Mouse (Mus musculus): Measurements from ENCODE around the gene Btg2. TPM values are rescaled to one million over a fixed set of nuclear protein-coding genes. Genes with fewer than 3 reads are reported as not detected.

The Btg2 gene
- polyA plus RNA-seq, 1 experiment from 2014 or later: 38.6 TPM

DNA sequence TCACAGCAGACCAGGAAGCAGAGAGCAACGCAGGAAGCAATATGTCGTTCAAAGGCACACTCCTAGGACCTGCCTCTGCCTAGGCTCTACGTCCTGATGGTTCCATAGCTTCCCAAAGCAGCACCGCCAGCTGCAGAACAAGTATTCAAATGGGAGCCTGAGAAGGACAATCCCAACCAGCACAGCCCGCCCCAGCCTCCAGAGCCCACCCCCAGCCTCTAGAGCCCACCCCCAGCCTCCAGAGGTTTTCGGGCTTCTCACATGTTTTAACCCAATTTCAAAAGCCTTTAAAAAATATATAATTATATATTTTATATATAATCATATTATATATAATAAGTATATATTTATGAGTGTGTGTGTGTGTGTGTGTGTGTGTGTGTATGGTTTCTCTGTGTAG is 29.4 kb downstream of the Btg2 start:
- Histone ChIP-seq H3K9ac (ENCODE audit: low read depth, low read length) (no peak overlapping the region), H3K4me2 (no peak overlapping the region), H3K4me3 (ENCODE audit: low read depth, low read length) (no peak overlapping the region), H3K27me3 (replicated peaks; ENCODE audit: control insufficient read depth, insufficient read depth, low read length) (0 out of 2 replicates have a peak, but pooled peaks cover under 1% of the 10 kb centered on the region), H3K9me3 (ENCODE audit: control insufficient read depth, low read length) (no peaks in the 10 kb centered on the region), H3K27ac (ENCODE audit: low read depth, low read length) (no peak overlapping the region), H3K36me3 (ENCODE audit: control insufficient read depth, insufficient read depth, low read length) (no peaks in the 10 kb centered on the region), H3K4me1 (replicated peaks; ENCODE audit: control insufficient read depth, insufficient read depth, low read length) (peaks cover 10% of the 10 kb centered on the region)
- no peak for DNase-seq (ENCODE audit: low spot score)
- ATAC-seq (replicated peaks; ENCODE audit: low FRiP score): no peak
- 58% methylated on average over 6 of the region's 6 CpGs for WGBS

DNA sequence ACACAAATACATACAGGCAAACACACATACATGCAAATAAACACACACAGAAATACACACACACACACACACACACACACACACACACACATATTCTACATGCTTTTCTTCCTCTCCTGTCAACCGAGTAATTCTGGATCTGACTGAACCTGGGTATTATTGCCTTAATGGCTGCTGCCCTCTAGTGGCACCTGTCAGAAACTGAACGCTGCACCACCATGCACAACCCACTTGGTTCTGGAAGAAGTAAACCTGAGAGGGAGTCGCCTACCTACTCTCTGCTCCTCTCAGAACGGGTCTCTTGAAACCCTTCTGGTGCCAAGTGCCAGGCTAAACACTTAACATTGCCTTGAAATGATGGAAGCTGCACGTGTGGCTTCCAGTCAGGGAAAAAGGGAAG is 30.2 kb downstream of the Btg2 start:
- WGBS: 2% methylated on average over 5 of the region's 5 CpGs
- no peak overlapping the region for H3K9ac ChIP-seq (ENCODE audit: low read depth, low read length)
- H3K27ac ChIP-seq (ENCODE audit: low read depth, low read length): no peak overlapping the region
- no peak overlapping the region for H3K4me3 ChIP-seq (ENCODE audit: low read depth, low read length)
- no peaks in the 10 kb centered on the region for H3K36me3 ChIP-seq (ENCODE audit: control insufficient read depth, insufficient read depth, low read length)
- DNase-seq (ENCODE audit: low spot score): peak; percentile 61
- no peak overlapping the region for H3K4me2 ChIP-seq
- 0 out of 2 replicates have a peak, but pooled peaks cover 2% of the 10 kb centered on the region for H3K27me3 ChIP-seq (replicated peaks; ENCODE audit: control insufficient read depth, insufficient read depth, low read length)
- H3K9me3 ChIP-seq (ENCODE audit: control insufficient read depth, low read length): no peaks in the 10 kb centered on the region
- ATAC-seq (replicated peaks; ENCODE audit: low FRiP score): no peak
- H3K4me1 ChIP-seq (replicated peaks; ENCODE audit: control insufficient read depth, insufficient read depth, low read length): peaks cover 8% of the 10 kb centered on the region

DNA sequence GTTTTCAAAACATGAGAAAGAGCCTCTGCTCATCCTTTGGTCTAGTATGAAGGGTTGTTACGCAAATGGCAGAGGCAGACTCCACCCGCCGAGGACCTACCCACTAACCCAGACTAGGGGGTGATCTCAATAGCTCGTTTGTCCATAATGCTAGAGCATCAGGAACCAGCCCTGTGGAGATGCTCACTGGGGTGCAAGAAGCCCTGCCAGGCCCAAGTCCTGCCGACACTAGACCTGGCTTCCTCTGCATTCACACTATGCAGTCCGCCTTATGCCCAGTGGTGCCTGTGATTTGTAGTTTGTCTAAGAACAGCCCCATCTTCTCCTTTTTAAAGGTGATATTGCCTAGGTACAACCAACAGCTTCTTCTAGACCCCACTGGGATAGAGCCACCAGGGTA is 31.5 kb downstream of the Btg2 start:
- Histone ChIP-seq H3K4me2 (no peak overlapping the region), H3K4me1 (replicated peaks; ENCODE audit: control insufficient read depth, insufficient read depth, low read length) (peaks cover 5% of the 10 kb centered on the region), H3K36me3 (ENCODE audit: control insufficient read depth, insufficient read depth, low read length) (no peaks in the 10 kb centered on the region), H3K9ac (ENCODE audit: low read depth, low read length) (no peak overlapping the region), H3K4me3 (ENCODE audit: low read depth, low read length) (no peak overlapping the region), H3K9me3 (ENCODE audit: control insufficient read depth, low read length) (no peaks in the 10 kb centered on the region), H3K27me3 (replicated peaks; ENCODE audit: control insufficient read depth, insufficient read depth, low read length) (0 out of 2 replicates have a peak, but pooled peaks cover 2% of the 10 kb centered on the region), H3K27ac (ENCODE audit: low read depth, low read length) (no peak overlapping the region)
- 79% methylated on average over 6 of the region's 6 CpGs for WGBS
- no peak for ATAC-seq (replicated peaks; ENCODE audit: low FRiP score)
- DNase-seq (ENCODE audit: low spot score): no peak

DNA sequence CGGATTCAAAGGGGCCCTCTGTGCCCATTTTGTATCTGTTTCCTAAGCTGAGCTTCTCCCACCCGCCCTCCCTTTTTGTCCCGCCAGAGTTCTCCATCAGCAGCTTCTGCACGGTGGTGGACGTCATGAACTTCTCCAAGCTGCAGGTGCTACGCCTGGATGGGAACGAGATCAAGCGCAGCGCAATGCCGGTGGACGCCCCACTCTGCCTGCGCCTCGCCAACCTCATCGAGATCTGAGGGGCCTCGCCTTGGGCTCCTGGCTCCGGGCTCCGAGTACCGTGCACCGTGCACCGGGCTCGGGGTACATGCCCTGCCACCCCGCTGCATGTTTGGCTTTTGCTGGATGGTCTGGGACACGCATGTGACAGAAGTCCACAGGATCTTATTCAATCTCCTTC is 32.5 kb downstream of the Btg2 start:
- DNase-seq (ENCODE audit: low spot score) (no peak), ATAC-seq (replicated peaks; ENCODE audit: low FRiP score) (peak; percentile 20; the same call in 1 of the 2 replicates)
- 23% methylated on average over 23 of the region's 23 CpGs for WGBS
- no peak overlapping the region for H3K27ac ChIP-seq (ENCODE audit: low read depth, low read length)
- no peaks in the 10 kb centered on the region for H3K36me3 ChIP-seq (ENCODE audit: control insufficient read depth, insufficient read depth, low read length)
- H3K9ac ChIP-seq (ENCODE audit: low read depth, low read length): no peak overlapping the region
- H3K4me1 ChIP-seq (replicated peaks; ENCODE audit: control insufficient read depth, insufficient read depth, low read length): peaks cover 5% of the 10 kb centered on the region
- 0 out of 2 replicates have a peak, but pooled peaks cover 2% of the 10 kb centered on the region for H3K27me3 ChIP-seq (replicated peaks; ENCODE audit: control insufficient read depth, insufficient read depth, low read length)
- H3K9me3 ChIP-seq (ENCODE audit: control insufficient read depth, low read length): no peaks in the 10 kb centered on the region
- H3K4me3 ChIP-seq (ENCODE audit: low read depth, low read length): peak overlapping the region; percentile 27; the same call in 1 of the 2 replicates
- H3K4me2 ChIP-seq: peak overlapping the region; percentile 59

DNA sequence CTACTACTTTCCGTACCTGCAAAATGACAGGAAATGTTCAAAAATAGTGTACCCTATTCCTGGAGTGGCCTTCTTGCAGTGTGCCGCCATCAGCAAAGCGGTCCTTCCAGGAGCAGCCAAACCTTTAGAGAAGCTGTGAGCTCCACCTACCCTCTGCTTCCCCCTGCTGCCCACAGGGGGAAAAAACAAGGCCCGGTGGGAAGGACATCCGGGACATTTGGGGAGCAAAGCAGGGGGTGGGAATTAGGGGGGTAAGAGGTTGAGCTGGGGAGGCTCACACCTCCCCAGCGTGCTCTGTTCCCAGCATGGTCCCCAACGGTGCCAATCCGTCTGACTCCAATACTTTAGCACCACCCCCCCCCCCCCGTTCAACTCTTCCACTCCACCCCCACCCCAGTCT is 32.9 kb downstream of the Btg2 start:
- whole genome bisulfite sequencing: 6% methylated on average over 9 of the region's 9 CpGs
- no peak for ATAC-seq (replicated peaks; ENCODE audit: low FRiP score)

DNA sequence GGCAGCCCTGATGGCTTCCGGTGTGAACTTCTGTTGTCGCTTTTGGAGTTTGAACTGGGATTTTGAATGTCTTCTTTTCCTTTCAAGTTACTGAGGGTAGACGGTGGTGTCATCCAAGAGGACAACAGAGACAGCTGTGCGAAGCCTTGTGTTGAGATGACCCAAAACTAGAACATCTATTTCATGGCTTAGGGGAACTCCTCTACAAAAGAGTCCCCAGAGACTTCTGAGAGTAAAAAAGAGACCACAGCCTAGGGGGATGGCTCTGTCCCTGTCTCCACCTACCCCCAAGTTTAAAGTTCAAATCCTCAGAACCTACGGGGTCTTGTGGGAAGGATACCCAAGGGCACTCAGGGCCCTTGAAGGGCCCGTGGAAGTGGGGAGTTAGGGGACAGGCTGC is 34.1 kb downstream of the Btg2 start:
- 82% methylated on average over 6 of the region's 6 CpGs for WGBS
- Histone ChIP-seq H3K27me3 (replicated peaks; ENCODE audit: control insufficient read depth, insufficient read depth, low read length) (0 out of 2 replicates have a peak, but pooled peaks cover 2% of the 10 kb centered on the region), H3K27ac (ENCODE audit: low read depth, low read length) (no peak overlapping the region), H3K9me3 (ENCODE audit: control insufficient read depth, low read length) (no peaks in the 10 kb centered on the region), H3K36me3 (ENCODE audit: control insufficient read depth, insufficient read depth, low read length) (no peaks in the 10 kb centered on the region), H3K4me1 (replicated peaks; ENCODE audit: control insufficient read depth, insufficient read depth, low read length) (peaks cover 5% of the 10 kb centered on the region), H3K4me2 (no peak overlapping the region), H3K9ac (ENCODE audit: low read depth, low read length) (no peak overlapping the region), H3K4me3 (ENCODE audit: low read depth, low read length) (no peak overlapping the region)
- ATAC-seq (replicated peaks; ENCODE audit: low FRiP score) (no peak), DNase-seq (ENCODE audit: low spot score) (no peak)

More for the DNA sequence above, 32.9 kb downstream of the Btg2 start:
- Histone ChIP-seq H3K4me3 (ENCODE audit: low read depth, low read length) (peak overlapping the region; percentile 27; the same call in 1 of the 2 replicates), H3K4me1 (replicated peaks; ENCODE audit: control insufficient read depth, insufficient read depth, low read length) (peaks cover 5% of the 10 kb centered on the region), H3K36me3 (ENCODE audit: control insufficient read depth, insufficient read depth, low read length) (no peaks in the 10 kb centered on the region), H3K9ac (ENCODE audit: low read depth, low read length) (peak overlapping the region; percentile 34; the same call in 1 of the 2 replicates), H3K9me3 (ENCODE audit: control insufficient read depth, low read length) (no peaks in the 10 kb centered on the region), H3K27me3 (replicated peaks; ENCODE audit: control insufficient read depth, insufficient read depth, low read length) (0 out of 2 replicates have a peak, but pooled peaks cover 2% of the 10 kb centered on the region), H3K27ac (ENCODE audit: low read depth, low read length) (0 out of 2 replicates have a peak overlapping the region, but pooled peaks have one; percentile 4), H3K4me2 (peak overlapping the region; percentile 59)
- DNase-seq (ENCODE audit: low spot score): peak; percentile 74

DNA sequence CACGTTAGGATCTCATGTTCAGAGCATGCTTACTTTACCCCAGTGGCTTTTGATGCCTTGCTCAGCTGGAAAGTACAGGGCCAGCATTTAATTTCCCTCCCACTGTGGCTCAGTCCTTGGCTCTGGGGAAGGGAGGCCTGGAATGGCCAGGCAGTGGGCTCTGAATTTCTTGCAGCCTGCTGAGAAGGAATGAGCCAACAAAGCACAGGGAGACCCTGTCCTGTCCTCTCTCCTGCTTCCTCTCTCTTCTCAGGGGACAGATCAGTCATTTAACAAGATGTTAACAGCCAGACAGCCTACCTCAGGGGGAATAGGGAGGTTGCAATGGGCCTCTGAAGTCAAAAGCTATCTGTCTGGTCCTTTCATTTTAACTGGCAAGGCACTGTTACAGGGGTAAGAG is 36.6 kb downstream of the Btg2 start:
- no peak overlapping the region for H3K4me2 ChIP-seq
- no peak overlapping the region for H3K9ac ChIP-seq (ENCODE audit: low read depth, low read length)
- ATAC-seq (replicated peaks; ENCODE audit: low FRiP score): no peak
- H3K27me3 ChIP-seq (replicated peaks; ENCODE audit: control insufficient read depth, insufficient read depth, low read length): peaks cover 2% of the 10 kb centered on the region; the same call in 1 of the 2 replicates
- no peak overlapping the region for H3K27ac ChIP-seq (ENCODE audit: low read depth, low read length)
- no peak overlapping the region for H3K4me3 ChIP-seq (ENCODE audit: low read depth, low read length)
- peaks cover 5% of the 10 kb centered on the region for H3K4me1 ChIP-seq (replicated peaks; ENCODE audit: control insufficient read depth, insufficient read depth, low read length)
- no peak for DNase-seq (ENCODE audit: low spot score)
- H3K36me3 ChIP-seq (ENCODE audit: control insufficient read depth, insufficient read depth, low read length): no peaks in the 10 kb centered on the region
- no peaks in the 10 kb centered on the region for H3K9me3 ChIP-seq (ENCODE audit: control insufficient read depth, low read length)
- WGBS: 31% methylated on average over 1 of the region's 1 CpGs

DNA sequence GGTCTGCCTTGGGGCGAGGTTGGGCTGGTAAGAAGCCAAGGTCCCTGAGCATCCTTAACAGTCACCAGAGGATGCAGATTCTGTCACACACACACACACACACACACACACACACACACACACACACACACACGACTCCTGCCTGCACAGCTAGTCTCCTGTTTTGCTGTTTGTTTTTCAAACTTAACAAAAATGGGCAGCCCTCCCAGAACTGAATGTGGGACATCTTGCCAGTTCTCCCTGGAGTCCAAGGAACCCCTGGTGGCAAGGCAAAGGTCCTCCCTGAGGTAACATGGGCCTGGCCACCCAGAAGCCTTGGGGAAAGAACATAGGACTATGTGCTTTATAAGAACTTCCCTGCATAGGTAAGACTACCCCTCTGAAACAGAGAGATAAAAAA is 37.0 kb downstream of the Btg2 start:
- no peaks in the 10 kb centered on the region for H3K9me3 ChIP-seq (ENCODE audit: control insufficient read depth, low read length)
- ATAC-seq (replicated peaks; ENCODE audit: low FRiP score) (no peak), DNase-seq (ENCODE audit: low spot score) (no peak)
- H3K9ac ChIP-seq (ENCODE audit: low read depth, low read length): no peak overlapping the region
- H3K4me2 ChIP-seq: no peak overlapping the region
- no peak overlapping the region for H3K4me3 ChIP-seq (ENCODE audit: low read depth, low read length)
- peaks cover 5% of the 10 kb centered on the region for H3K4me1 ChIP-seq (replicated peaks; ENCODE audit: control insufficient read depth, insufficient read depth, low read length)
- peaks cover 2% of the 10 kb centered on the region; the same call in 1 of the 2 replicates for H3K27me3 ChIP-seq (replicated peaks; ENCODE audit: control insufficient read depth, insufficient read depth, low read length)
- WGBS: 70% methylated on average over 2 of the region's 2 CpGs
- H3K36me3 ChIP-seq (ENCODE audit: control insufficient read depth, insufficient read depth, low read length): no peaks in the 10 kb centered on the region
- H3K27ac ChIP-seq (ENCODE audit: low read depth, low read length): no peak overlapping the region

DNA sequence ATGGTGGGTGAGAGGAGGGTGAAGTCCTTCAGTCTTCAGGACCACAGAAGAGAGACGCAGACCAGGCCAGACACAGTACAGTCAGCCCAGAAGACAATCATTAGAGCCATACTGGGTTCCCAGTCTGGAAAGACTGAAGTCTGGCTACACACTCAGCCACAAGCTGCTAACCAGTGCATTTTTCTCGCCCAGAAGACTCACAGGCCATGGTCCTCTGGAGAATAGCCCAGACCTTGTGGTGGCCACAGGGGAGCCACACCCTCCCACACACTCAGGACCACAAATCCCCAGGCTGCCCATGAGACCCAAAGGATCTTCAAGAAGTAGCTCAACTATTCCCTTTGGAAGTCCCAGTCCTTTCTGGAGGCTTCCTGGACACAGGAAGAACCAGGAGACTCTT is 39.6 kb downstream of the Btg2 start:
- Histone ChIP-seq H3K27ac (ENCODE audit: low read depth, low read length) (no peak overlapping the region), H3K4me1 (replicated peaks; ENCODE audit: control insufficient read depth, insufficient read depth, low read length) (no peaks in the 10 kb centered on the region; the same call in 1 of the 2 replicates), H3K9ac (ENCODE audit: low read depth, low read length) (no peak overlapping the region), H3K36me3 (ENCODE audit: control insufficient read depth, insufficient read depth, low read length) (no peaks in the 10 kb centered on the region), H3K27me3 (replicated peaks; ENCODE audit: control insufficient read depth, insufficient read depth, low read length) (no peaks in the 10 kb centered on the region; the same call in 1 of the 2 replicates), H3K4me2 (no peak overlapping the region), H3K9me3 (ENCODE audit: control insufficient read depth, low read length) (no peaks in the 10 kb centered on the region), H3K4me3 (ENCODE audit: low read depth, low read length) (no peak overlapping the region)
- ATAC-seq (replicated peaks; ENCODE audit: low FRiP score) (no peak), DNase-seq (ENCODE audit: low spot score) (no peak)
- WGBS: 73% methylated on average over 2 of the region's 2 CpGs

Data from liver, embryonic 11.5 days (tissue).